Mouse (Mus musculus) liver, embryonic 14.5 days (tissue): ENCODE results near the gene Arid1b. TPM values are rescaled to one million over a fixed set of nuclear protein-coding genes. Genes with fewer than 3 reads are reported as not detected.

Experiments
- ATAC-seq: fragments of 200-750 bp; cut with Nextera tagmentation; 2 replicates; pipeline ENCODE4 v1.8.0; 2017; ENCODE audit warnings: moderate number of reproducible peaks, mild to moderate bottlenecking, moderate library complexity; ENCODE audit not compliant: insufficient read depth
- DNase-seq, 3 experiments: peaks; one replicate each; pipeline ENCODE4 v3.0.0-alpha.2; 2012 to 2013; ENCODE audit warnings: low read depth in 3 of 3, low spot score in 3 of 3
- H3K27ac ChIP-seq: fragments of 300-500 bp; sonication (generic); 2 replicates; pipeline ENCODE4 v1.5.1; 2014; ENCODE audit warnings: moderate library complexity, mild to moderate bottlenecking, control low read depth, inconsistent platforms
- H3K27me3 ChIP-seq: fragments of 300-500 bp; sonication (generic); 2 replicates; pipeline ENCODE4 v1.6.1; 2014; ENCODE audit warnings: mild to moderate bottlenecking, low read length, moderate library complexity; ENCODE audit not compliant: control insufficient read depth, insufficient read depth
- H3K36me3 ChIP-seq: fragments of 300-500 bp; sonication (generic); replicated peaks from 2 replicates; pipeline ENCODE4 v1.6.1; 2014; ENCODE audit warnings: low read depth; ENCODE audit not compliant: control insufficient read depth, insufficient read depth
- H3K4me1 ChIP-seq, 2 experiments: fragments of 200-500 bp in 1 of 2; fragments of 300-500 bp in 1 of 2; sonication (generic) in 1 of 2; replicated peaks; 2 replicates each; pipeline ENCODE4 v1.6.1; 2012 to 2014; ENCODE audit warnings: antibody characterized with exemption in 1 of 2, inconsistent platforms in 1 of 2, low read length in 1 of 2; ENCODE audit not compliant: control insufficient read depth in 2 of 2, insufficient read depth in 2 of 2
- H3K4me2 ChIP-seq: fragments of 300-500 bp; sonication (generic); 2 replicates; pipeline ENCODE4 v1.6.1; 2014; ENCODE audit warnings: low read depth, mild to moderate bottlenecking, control low read depth, moderate library complexity
- H3K4me3 ChIP-seq, 2 experiments: fragments of 200-500 bp in 1 of 2; fragments of 300-500 bp in 1 of 2; sonication (generic) in 1 of 2; 2 replicates each; pipeline ENCODE4 v1.5.1; 2012 to 2014; ENCODE audit warnings: low read depth in 2 of 2, low read length in 2 of 2, mild to moderate bottlenecking in 2 of 2, control low read depth in 1 of 2, inconsistent platforms in 1 of 2, moderate library complexity in 1 of 2; ENCODE audit not compliant: insufficient read depth in 1 of 2
- H3K9ac ChIP-seq: fragments of 300-500 bp; sonication (generic); replicated peaks from 2 replicates; pipeline ENCODE4 v1.6.1; 2014; ENCODE audit warnings: mild to moderate bottlenecking, control low read depth, moderate library complexity
- H3K9me3 ChIP-seq: fragments of 300-500 bp; sonication (generic); 2 replicates; pipeline ENCODE4 v1.6.1; 2016; ENCODE audit warnings: low read length, mixed read lengths; ENCODE audit not compliant: control insufficient read depth
- CTCF ChIP-seq: IDR thresholded peaks from 2 replicates; pipeline ENCODE4 v1.5.1; 2016; ENCODE audit warnings: antibody characterized with exemption, low read depth, control low read depth
- EP300 ChIP-seq: IDR thresholded peaks from 2 replicates; pipeline ENCODE4 v1.6.1; 2016; ENCODE audit warnings: antibody characterized with exemption, low read depth
- WGBS: fragments of 180-500 bp; shearing (Covaris S2); extraction: QIAGEN DNeasy Blood & Tissue Kit; methylation state at CpG from one replicate; pipeline ENCODE4 v1.1.7; 2014; ENCODE audit not compliant: insufficient replicate concordance; 5-methylcytosine and 5-hydroxymethylcytosine counted together
- polyA plus RNA-seq, 2 experiments: library from polyadenylated mRNA; depleted of rRNA in 1 of 2; stranded (reverse) in 1 of 2; unstranded in 1 of 2; fragments of >200 nt; fragmentation: Nextera tagmentation in 1 of 2; extraction: Ambion mirVana in 1 of 2; gene quantifications; 2 replicates each; pipeline versions ENCODE4 v1.2.1 to v1.2.3; 2012 to 2014

Gene Arid1b
- polyA plus RNA-seq, 2 experiments = 2.6 to 3.1 TPM

DNA sequence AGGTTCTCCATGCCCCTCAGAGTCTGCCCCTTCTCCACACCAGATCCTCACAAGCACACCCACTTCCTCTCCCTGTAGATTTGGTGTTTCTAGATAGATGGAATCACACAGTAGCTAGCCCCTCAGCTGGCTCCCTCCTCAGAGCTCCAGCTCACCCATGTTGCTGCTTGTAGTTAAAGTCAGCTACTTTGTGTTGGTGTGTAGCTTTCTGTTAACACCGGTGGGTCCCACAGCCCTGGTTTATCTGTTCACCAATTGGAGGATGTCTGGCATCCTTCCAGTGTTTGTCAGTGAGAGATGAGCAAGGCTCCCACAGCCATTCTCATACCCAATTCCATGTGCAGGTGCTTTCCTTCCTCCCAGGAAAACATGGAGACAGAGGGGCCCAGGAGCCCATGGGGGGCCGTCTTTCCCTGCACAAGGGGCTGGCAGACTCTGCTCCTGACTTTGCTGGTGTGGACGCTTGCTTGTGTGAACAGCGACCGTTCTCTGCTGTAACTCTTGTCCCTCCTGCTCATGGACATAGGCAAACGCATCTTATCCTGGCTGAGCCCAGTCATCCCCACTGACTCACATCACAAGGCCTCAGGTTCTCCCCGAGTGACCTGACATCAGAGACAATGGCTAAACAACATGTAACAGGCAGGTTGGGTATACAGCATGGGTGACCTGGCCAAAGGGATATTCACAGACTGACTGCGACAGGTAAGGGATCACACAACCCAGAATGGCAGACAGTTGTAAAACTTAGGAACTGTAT lies 200.2 kb downstream of the Arid1b start:
- TF ChIP-seq CTCF (no peak), EP300 (no peak)
- DNase-seq (no peak), ATAC-seq (no peak)
- Histone ChIP-seq H3K27ac (no peak overlapping the region), H3K9ac (no peak overlapping the region), H3K36me3 (no peaks in the 10 kb centered on the region), H3K9me3 (no peaks in the 10 kb centered on the region), H3K27me3 (no peaks in the 10 kb centered on the region), H3K4me3 (no peak overlapping the region), H3K4me2 (no peak overlapping the region), H3K4me1 (peaks cover 27% of the 10 kb centered on the region in 2 experiments)
- WGBS = 72% methylated on average over 8 of the region's 8 CpGs

DNA sequence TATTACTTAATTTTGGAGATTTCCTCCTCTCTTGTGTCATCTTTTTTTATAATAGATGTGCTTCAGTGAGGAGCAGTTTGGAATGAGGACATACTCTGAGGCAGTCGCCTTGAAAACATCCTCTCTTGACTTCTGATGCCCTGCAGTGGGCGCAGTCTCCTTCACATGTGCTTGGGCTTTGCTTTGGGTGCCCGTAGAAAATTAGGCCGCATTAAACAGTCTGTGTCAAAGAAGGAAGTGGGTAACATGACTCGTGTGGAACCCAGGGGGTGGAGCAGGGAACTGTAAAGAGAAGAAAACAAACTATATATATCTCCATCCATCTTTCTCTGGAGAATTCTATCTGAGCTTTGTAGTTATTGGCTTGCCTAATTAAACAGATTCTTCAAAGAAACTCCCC lies 201.3 kb downstream of the Arid1b start:
- H3K9me3 ChIP-seq = no peaks in the 10 kb centered on the region
- TF ChIP-seq CTCF = 0 out of 2 replicates have a peak, but pooled peaks have one; percentile 12
- TF ChIP-seq EP300 = no peak
- 35% methylated on average over 5 of the region's 5 CpGs for WGBS
- H3K27me3 ChIP-seq = no peaks in the 10 kb centered on the region
- H3K36me3 ChIP-seq = no peaks in the 10 kb centered on the region
- no peak for ATAC-seq
- no peak overlapping the region for H3K4me2 ChIP-seq
- no peak overlapping the region for H3K27ac ChIP-seq
- H3K4me3 ChIP-seq = no peak overlapping the region
- peaks cover 23 to 25% of the 10 kb centered on the region in 2 experiments for H3K4me1 ChIP-seq
- no peak overlapping the region for H3K9ac ChIP-seq
- no peak for DNase-seq

DNA sequence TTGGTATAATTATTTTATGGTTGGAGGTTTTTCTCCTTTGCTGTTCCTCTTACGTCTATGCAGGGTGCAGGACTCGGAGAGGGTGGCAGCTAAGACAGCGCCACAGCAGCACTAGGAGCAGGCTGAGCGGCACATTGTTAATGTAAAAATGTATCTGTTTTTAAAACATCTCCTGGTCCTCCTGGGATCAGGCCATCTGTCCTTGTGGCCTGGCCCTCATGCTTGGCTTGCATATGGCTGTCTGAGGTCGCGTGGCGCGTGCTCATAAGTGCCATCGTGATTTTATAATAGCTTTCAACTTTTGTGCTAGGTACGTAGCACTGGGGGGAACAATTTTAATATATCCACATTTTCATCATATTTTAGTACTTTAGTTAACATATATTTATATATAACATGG lies 201.9 kb downstream of the Arid1b start:
- H3K4me3 ChIP-seq = no peak overlapping the region
- ATAC-seq (no peak), DNase-seq (no peak)
- H3K9me3 ChIP-seq = no peaks in the 10 kb centered on the region
- 89% methylated on average over 10 of the region's 10 CpGs for WGBS
- H3K4me2 ChIP-seq = no peak overlapping the region
- H3K36me3 ChIP-seq = no peaks in the 10 kb centered on the region
- no peak for TF ChIP-seq CTCF
- TF ChIP-seq EP300 = no peak
- H3K9ac ChIP-seq = no peak overlapping the region
- no peaks in the 10 kb centered on the region for H3K27me3 ChIP-seq
- peaks cover 17 to 21% of the 10 kb centered on the region in 2 experiments for H3K4me1 ChIP-seq
- H3K27ac ChIP-seq = no peak overlapping the region

DNA sequence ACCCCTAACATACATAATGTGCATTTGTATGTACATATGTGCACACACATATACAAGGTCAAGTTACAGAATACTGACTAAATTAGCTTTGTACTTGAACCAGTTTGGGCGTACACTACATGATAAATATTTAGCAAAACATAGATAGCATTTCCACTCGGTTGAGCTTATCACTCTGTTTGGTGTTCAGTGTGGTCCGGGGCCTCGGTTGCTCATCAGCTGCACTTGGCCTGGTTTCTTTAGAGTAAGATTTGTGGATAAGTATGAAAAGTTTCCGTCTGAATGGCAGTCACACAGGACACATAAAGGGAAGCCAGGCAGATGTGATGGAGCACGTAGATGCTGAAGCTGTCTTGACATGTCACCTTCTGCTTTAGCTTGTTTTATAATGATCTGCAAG lies 202.4 kb downstream of the Arid1b start:
- 21% methylated on average over 6 of the region's 6 CpGs for WGBS

DNA sequence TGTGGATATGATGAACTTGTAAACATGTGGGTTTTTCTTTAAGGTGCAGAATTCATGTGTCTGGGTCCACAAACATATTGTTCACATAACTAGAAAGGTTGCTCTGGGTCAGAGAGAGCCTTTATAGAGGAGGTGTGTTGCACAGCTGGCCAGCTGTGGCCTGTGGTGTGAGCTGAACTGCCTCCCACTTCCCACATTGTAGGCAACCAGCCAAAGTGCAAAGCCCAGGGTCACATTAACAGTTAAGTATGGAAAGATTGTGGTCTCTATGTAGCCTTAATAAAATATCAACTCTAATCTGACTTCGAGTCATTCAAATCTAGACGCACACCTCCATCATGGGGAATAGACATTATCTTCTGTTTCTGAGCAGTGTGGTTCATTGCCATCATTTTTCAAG lies 203.0 kb downstream of the Arid1b start:
- Histone ChIP-seq H3K36me3 (no peaks in the 10 kb centered on the region), H3K4me2 (no peak overlapping the region), H3K27me3 (no peaks in the 10 kb centered on the region), H3K4me1 (peaks cover 11 to 17% of the 10 kb centered on the region in 2 experiments), H3K9ac (no peak overlapping the region), H3K27ac (no peak overlapping the region), H3K4me3 (no peak overlapping the region), H3K9me3 (no peaks in the 10 kb centered on the region)
- 75% methylated on average over 2 of the region's 2 CpGs for WGBS
- ATAC-seq = no peak
- DNase-seq = no peak
- no peak for TF ChIP-seq CTCF
- no peak for TF ChIP-seq EP300

More for the DNA sequence above, 202.4 kb downstream of the Arid1b start:
- no peak for TF ChIP-seq CTCF
- TF ChIP-seq EP300 = no peak
- ATAC-seq (no peak), DNase-seq (no peak)
- H3K27ac ChIP-seq = no peak overlapping the region
- peaks cover 13 to 19% of the 10 kb centered on the region in 2 experiments for H3K4me1 ChIP-seq
- no peak overlapping the region for H3K4me3 ChIP-seq
- no peaks in the 10 kb centered on the region for H3K36me3 ChIP-seq
- 0 out of 2 replicates have a peak overlapping the region, but pooled peaks have one; percentile 12 for H3K4me2 ChIP-seq
- H3K9ac ChIP-seq = no peak overlapping the region
- H3K9me3 ChIP-seq = no peaks in the 10 kb centered on the region
- no peaks in the 10 kb centered on the region for H3K27me3 ChIP-seq
